Mouse (Mus musculus): ENCODE measurements around the gene Gm26741.
"Not testable (repeated sequence)": the region's sequence is repeated elsewhere in the genome, so short reads cannot be mapped to it uniquely, and the experiment has no call there.

The Gm26741 gene

GRCm38 (mm10) chr10:52358467-52358866 lies at the start of gene Gm26741:
TSS of gene Gm26741 (plus strand) at chr10:52358767.
- DNase-seq: no peak

GRCm38 (mm10) chr10:52309196-52309595 lies 49.4 kb upstream of the Gm26741 start:
- DNase-seq: no peak

- no peak for DNase-seq
These were observed 38.9 kb upstream of the Gm26741 start for GRCm38 (mm10) chr10:52319506-52320286.

- no peak for DNase-seq
These were observed 36.6 kb upstream of the Gm26741 start for GRCm38 (mm10) chr10:52321918-52322317.

DNA sequence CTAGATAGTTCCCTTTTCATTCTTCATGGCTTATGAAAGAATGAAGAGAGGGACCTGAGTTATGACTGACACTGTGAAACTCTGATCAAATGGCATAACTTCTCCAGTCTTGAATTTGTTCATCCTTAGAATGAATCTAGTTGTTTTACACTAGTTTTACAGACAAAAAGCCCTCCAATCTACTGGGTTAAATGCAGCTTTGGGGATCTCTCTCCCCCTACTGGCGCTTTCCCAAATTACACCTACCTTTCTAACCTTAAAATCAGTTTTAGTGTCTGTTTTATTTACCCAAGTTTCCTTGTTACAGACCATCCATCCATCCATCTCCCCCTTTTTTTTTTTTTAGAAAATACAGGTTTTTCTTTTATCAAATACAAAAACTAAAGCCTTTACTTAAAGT lies 27.6 kb upstream of the Gm26741 start:
- no peak for DNase-seq

DNA sequence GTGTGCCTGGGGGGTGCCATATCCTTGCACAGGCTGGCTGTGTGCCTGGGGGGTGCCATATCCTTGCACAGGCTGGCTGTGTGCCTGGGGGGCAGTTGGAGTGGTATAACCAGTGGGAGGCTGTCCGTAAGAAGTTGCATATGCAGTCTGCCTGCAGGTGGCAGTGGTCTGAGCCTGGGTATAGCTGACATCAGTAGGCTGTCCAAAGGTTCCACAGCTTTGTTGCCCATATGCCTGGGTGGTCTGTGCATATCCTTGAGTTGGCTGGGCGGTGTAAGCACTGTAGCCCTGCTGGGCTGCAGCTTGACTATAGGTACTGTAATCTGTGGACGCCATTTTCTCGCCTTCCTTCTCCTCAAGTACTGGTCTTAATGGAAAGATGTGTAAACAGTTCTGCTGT lies 15.2 kb upstream of the Gm26741 start:
- not testable (repeated sequence) for DNase-seq

DNA sequence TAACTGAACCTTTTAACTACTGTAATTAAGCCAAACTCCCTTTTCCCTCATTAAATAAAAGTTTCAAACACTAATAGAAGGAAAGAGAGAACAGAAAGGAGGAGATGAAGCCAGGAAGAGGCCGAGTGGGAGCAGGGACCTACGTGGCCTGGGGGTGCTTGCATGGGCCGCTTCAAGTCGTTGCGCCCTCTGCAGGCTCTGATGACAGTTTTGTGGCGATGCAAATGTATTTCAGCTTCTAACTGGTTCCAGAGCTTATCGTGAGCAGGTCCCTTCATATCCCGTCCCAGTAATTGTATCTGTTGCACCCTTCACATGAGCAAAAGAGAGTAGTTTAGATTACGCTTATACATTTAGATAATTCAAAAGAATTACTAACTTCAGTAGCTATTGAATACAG lies 5.4 kb upstream of the Gm26741 start:
- DNase-seq: no peak

DNA sequence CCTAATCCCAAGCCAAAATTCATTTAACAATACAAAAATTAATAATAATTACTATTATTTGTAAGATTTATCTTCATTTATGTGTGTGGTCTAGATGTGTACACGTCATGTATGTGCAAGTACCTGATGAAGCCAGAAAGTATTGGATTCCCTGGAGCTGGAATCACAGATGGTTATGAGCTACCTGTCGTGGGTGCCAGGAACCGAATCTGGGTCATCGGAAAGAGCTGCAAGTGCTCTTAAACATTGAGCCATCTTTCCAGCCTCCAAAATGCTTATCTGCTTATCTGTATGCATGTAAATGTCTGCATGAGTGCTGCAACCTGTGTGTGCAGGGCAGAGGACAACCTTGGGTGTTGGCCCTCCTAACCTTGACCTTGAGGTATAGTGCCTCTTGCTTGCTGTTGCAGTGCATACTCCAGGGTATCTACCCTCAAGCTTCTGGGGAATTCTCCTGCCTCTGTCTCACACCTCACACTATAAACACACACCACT lies 1.7 kb downstream of the Gm26741 start:
- peak; percentile 71 for DNase-seq

DNA sequence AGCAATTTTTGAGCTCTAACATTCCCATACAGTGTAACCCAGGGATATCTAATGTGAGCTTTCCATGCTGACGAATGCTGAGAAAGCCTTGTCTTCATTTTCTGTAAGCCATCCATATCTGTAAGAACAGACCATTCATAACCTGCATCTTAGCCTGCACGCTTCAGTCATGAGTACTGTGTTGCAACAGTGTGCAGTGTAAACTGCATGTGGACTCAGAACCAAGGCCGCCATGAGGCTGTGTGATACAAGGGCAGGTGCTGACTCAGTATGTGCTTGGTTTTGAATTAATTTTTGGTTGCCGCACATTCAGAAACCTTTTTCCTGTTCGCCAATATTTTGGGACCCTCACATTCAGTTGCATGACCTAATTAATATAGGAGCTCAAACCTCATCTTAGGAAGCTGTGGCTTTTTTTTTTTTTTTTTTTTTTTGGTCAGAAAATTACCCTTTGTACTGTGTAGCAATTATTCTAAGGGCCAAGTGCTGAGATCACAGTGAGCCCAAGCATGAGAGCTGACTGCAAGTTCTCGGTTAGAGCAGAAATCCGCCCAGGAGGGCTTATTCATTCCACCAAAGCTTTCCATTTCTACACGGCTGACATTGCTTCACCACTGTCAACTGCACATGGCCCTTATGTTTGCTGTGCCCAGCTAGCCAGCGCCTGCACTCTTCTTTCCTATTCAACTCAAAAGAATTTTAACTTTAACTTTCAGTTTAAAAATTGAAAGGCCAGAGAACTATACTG lies 2.5 kb downstream of the Gm26741 start:
- DNase-seq: no peak

DNA sequence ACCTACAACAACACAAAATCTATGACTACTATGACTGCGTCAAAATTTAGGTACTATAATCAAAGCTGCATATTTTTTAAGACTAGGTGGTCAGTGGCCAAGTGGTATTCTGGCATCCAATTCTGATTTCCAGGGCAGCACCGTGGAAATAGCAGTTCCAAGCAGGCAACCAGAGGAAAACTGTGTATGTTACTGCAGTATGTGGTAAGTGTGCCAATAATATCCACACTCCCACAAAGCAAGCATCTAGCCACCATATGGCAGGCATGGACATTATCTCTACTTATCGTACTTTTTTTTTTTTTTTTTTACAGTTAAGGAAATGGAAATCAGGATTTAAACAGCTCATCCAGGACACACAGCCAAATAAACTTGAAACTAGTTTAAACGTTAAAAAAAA lies 9.8 kb downstream of the Gm26741 start:
- peak; percentile 56 for DNase-seq

DNA sequence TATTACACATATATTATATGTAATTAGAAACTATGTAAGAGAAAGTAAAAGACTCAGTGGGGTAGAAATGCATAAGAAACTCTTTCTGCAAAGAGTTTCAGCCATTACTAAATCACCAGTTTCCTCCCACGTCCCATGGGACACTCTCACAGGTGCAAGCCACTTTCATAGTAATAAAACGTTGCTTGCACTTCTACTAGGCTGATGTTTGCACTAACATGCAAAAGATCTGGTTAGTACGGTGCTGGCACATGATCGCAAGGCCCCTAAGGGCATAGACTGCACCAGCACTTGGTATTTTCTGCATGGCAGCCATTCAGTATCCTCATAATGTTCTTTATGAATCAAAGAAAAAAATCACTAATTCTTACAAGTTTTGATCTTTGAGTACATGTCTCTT lies 15.3 kb downstream of the Gm26741 start:
- no peak for DNase-seq

- DNase-seq: no peak
These were observed 16.1 kb downstream of the Gm26741 start for GRCm38 (mm10) chr10:52374651-52375050.

DNA sequence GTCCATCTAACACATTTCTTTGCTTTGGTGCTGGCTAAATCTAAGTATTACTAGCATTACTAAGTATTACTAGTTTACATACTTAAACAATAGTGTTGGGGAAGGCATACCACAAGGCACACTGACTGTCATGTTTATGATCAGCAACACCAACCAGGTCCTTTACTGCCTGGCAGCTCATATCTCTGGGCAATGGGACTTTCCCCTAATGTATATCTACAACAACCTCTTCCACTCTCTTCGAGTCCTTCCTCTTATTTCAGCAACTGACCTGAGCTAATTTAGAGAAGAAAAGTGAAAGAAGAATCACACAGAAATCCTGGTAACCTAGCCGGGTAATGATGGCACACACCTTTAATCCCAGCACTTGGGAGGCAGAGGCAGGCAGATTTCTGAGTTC lies 17.9 kb downstream of the Gm26741 start:
- DNase-seq: no peak

- DNase-seq: no peak
These were observed 19.2 kb downstream of the Gm26741 start for GRCm38 (mm10) chr10:52377813-52378212.

GRCm38 (mm10) chr10:52381321-52381801 lies 22.8 kb downstream of the Gm26741 start:
- no peak for DNase-seq

- DNase-seq: peak; percentile 98
These were observed 23.5 kb downstream of the Gm26741 start, which contains the start of gene Gopc for GRCm38 (mm10) chr10:52381845-52382591. TSS of gene Gopc (minus strand) at chr10:52382124.

DNA sequence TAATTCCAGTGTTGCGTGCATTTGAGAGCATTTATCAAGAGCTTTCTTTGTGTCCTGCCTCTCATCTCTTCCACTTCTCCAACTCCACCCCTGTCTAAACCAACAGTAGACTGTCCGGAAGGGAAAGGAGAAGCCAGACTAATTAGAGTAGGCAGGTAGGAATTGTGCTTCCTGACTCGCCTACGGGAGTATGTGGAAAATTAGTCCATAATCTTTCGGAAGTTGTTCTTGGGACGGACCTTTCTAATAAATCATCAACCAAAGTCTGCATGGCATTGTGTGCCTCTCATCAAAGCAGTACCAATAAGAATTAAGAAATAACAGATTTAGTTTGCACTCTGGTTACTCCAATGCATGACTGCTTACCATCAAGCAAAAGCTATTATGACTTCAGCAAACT lies 24.5 kb downstream of the Gm26741 start:
- DNase-seq: no peak

DNA sequence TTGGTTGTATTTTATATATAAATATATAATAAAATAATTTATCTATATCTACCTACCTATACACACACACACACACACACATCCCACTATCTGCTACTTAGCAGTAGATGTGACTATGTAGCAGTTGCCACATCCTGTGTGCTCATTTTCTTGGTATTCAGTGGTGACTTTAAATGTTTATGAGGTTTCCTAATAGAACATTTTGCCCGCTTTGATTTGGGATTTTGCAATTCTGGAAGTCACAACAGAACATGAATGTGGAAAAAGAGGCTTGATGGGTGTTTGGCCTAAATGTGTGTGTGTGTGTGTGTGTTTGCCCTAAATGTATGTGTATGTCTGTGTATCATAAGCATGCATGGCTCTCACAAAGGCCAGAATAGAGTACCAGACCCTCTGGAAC lies 25.0 kb downstream of the Gm26741 start:
- no peak for DNase-seq

- peak; percentile 56 for DNase-seq
These were observed 26.4 kb downstream of the Gm26741 start for GRCm38 (mm10) chr10:52384823-52385610.

- DNase-seq: no peak
These were observed 28.6 kb downstream of the Gm26741 start for GRCm38 (mm10) chr10:52387192-52387591.

DNA sequence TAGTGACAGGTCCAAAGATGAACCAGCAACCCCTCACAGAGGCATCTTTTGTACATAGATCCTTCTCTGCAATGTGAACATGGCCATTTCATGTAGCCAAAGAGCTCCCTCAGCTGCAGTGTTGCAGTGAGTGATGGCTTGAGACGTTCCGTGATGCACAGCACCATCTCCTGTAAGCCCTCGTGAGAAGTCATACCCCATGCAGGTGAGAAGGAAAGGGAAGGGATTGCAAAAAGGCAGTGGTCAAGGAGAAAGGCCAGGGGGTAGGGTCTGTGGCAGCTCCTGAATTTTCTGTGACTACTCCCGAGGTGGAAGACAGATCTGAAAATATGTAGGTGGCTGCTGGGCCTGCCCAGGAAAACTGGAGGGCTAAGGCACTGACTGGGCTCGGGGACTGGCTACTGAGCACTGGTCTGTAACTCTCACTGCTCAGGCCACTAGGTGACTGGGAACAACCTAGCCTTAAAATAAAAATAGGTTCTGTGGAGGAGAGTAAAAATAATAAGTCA lies 30.4 kb downstream of the Gm26741 start, which contains the start of gene Nepn:
TSS of gene Nepn (plus strand) at position 51 of the 509 bp plus-strand sequence.
- DNase-seq: no peak

DNA sequence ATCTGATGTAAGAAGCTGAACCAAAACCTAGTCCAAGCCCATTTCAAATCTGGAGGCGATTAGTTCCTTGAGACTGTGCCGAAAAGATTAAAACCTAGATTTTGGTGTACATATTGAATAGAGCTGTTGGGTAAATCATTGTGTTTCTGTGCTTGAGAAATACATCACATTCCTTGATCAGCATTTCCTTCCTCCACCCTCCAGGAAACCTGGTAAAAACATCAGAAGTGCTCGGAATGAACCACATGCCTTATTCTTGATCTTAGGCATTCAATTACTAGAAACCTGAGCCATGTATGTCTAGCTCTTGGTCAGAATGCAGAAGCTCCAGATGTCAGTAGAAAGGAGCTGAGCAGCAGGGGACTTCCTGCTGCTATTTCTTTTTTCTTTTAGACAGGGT lies 30.9 kb downstream of the Gm26741 start:
- no peak for DNase-seq
